Mouse (Mus musculus) heart, embryonic 16.5 days (tissue): ENCODE measurements around the gene Adrm1. TPM values are rescaled to one million over a fixed set of nuclear protein-coding genes. Genes with fewer than 3 reads are reported as not detected.
"Not testable (repeated sequence)": the region's sequence is repeated elsewhere in the genome, so short reads cannot be mapped to it uniquely, and the experiment has no call there.

Experiments
- ATAC-seq: fragments of 200-750 bp; cut with Nextera tagmentation; replicated peaks from 2 replicates; pipeline ENCODE4 v1.8.0; 2017; ENCODE audit warnings: moderate number of reproducible peaks; ENCODE audit not compliant: insufficient read depth, low FRiP score; ENCODE audit errors: extremely low read depth
- H3K27ac ChIP-seq: fragments of 300-500 bp; sonication (generic); 2 replicates; pipeline ENCODE4 v1.5.1; 2014; ENCODE audit warnings: mild to moderate bottlenecking, low read length, control low read depth, moderate library complexity
- H3K27me3 ChIP-seq: fragments of 300-500 bp; sonication (generic); 2 replicates; pipeline ENCODE4 v1.6.1; 2014; ENCODE audit warnings: low read length, mixed read lengths; ENCODE audit not compliant: control insufficient read depth, insufficient read depth
- H3K36me3 ChIP-seq: fragments of 300-500 bp; sonication (generic); 2 replicates; pipeline ENCODE4 v1.6.1; 2014; ENCODE audit not compliant: control insufficient read depth, insufficient read depth
- H3K4me1 ChIP-seq: fragments of 300-500 bp; sonication (generic); 2 replicates; pipeline ENCODE4 v1.6.1; 2014; ENCODE audit warnings: low read length, mixed read lengths; ENCODE audit not compliant: control insufficient read depth, insufficient read depth
- H3K4me2 ChIP-seq: fragments of 300-500 bp; sonication (generic); 2 replicates; pipeline ENCODE4 v1.6.1; 2014; ENCODE audit warnings: low read depth, mild to moderate bottlenecking, control low read depth, low read length
- H3K4me3 ChIP-seq: fragments of 300-500 bp; sonication (generic); 2 replicates; pipeline ENCODE4 v1.5.1; 2014; ENCODE audit warnings: mild to moderate bottlenecking, control low read depth, low read length
- H3K9ac ChIP-seq: fragments of 300-500 bp; sonication (generic); 2 replicates; pipeline ENCODE4 v1.6.1; 2014; ENCODE audit warnings: low read length, control low read depth
- H3K9me3 ChIP-seq: fragments of 300-500 bp; sonication (generic); replicated peaks from 2 replicates; pipeline ENCODE4 v1.6.1; 2016; ENCODE audit warnings: low read length; ENCODE audit not compliant: control insufficient read depth
- WGBS: fragments of 180-500 bp; shearing (Covaris S2); extraction: QIAGEN DNeasy Blood & Tissue Kit; methylation state at CpG from one replicate; pipeline ENCODE4 v1.1.7; 2014; 5-methylcytosine and 5-hydroxymethylcytosine counted together
- polyA plus RNA-seq: library from polyadenylated mRNA; unstranded; fragments of >200 nt; fragmentation: Nextera tagmentation; extraction: Ambion mirVana; gene quantifications from 2 replicates; pipeline ENCODE4 v1.2.1, GENCODE M21; 2015

Adrm1 gene
- polyA plus RNA-seq, 1 experiment from 2014 or later, result 133 TPM

- WGBS, result 66% methylated on average over 8 of the region's 8 CpGs
- peaks cover 15% of the 10 kb centered on the region for H3K4me1 ChIP-seq
- H3K4me3 ChIP-seq, ATAC-seq, H3K9ac ChIP-seq, H3K4me2 ChIP-seq, H3K27ac ChIP-seq, H3K9me3 ChIP-seq, H3K27me3 ChIP-seq: not testable (repeated sequence)
- peaks cover 44% of the 10 kb centered on the region for H3K36me3 ChIP-seq
Measured at GRCm38 (mm10) chr2:180173711-180174110, 2.4 kb downstream of the Adrm1 start.

- peaks cover 15% of the 10 kb centered on the region for H3K4me1 ChIP-seq
- no peak overlapping the region for H3K4me3 ChIP-seq
- no peak overlapping the region; the same call in 1 of the 2 replicates for H3K9ac ChIP-seq
- whole genome bisulfite sequencing, result 87% methylated on average over 5 of the region's 5 CpGs
- ATAC-seq, result no peak
- H3K27ac ChIP-seq, result no peak overlapping the region
- no peaks in the 10 kb centered on the region for H3K27me3 ChIP-seq
- no peak overlapping the region for H3K4me2 ChIP-seq
- peaks cover 48% of the 10 kb centered on the region for H3K36me3 ChIP-seq
- H3K9me3 ChIP-seq, result no peaks in the 10 kb centered on the region
Measured at GRCm38 (mm10) chr2:180174121-180174520, 2.8 kb downstream of the Adrm1 start.

GRCm38 (mm10) chr2:180175725-180176124, 4.4 kb downstream of the Adrm1 start:
- Histone ChIP-seq H3K4me2 (no peak overlapping the region), H3K27me3 (no peaks in the 10 kb centered on the region), H3K27ac (no peak overlapping the region), H3K9me3 (no peaks in the 10 kb centered on the region), H3K9ac (no peak overlapping the region), H3K4me1 (peaks cover 15% of the 10 kb centered on the region), H3K4me3 (no peak overlapping the region), H3K36me3 (peaks cover 56% of the 10 kb centered on the region)
- no peak for ATAC-seq
- 90% methylated on average over 7 of the region's 7 CpGs for WGBS

- Histone ChIP-seq H3K36me3 (peaks cover 42% of the 10 kb centered on the region), H3K4me3 (no peak overlapping the region), H3K4me1 (no peaks in the 10 kb centered on the region), H3K9me3 (no peaks in the 10 kb centered on the region), H3K27me3 (no peaks in the 10 kb centered on the region), H3K4me2 (no peak overlapping the region), H3K27ac (no peak overlapping the region), H3K9ac (no peak overlapping the region)
- WGBS, result 83% methylated on average over 9 of the region's 9 CpGs
- no peak for ATAC-seq
Measured at GRCm38 (mm10) chr2:180181542-180181941, 10.3 kb downstream of the Adrm1 start.

GRCm38 (mm10) chr2:180184011-180184751, 12.9 kb downstream of the Adrm1 start:
- Histone ChIP-seq H3K9me3 (no peaks in the 10 kb centered on the region), H3K9ac (no peak overlapping the region), H3K27ac (no peak overlapping the region), H3K4me1 (no peaks in the 10 kb centered on the region), H3K36me3 (peaks cover 17% of the 10 kb centered on the region), H3K4me2 (no peak overlapping the region), H3K27me3 (no peaks in the 10 kb centered on the region), H3K4me3 (no peak overlapping the region)
- ATAC-seq, result no peak
- WGBS, result 87% methylated on average over 24 of the region's 24 CpGs

GRCm38 (mm10) chr2:180184752-180185109, 13.4 kb downstream of the Adrm1 start:
- Histone ChIP-seq H3K27ac (no peak overlapping the region), H3K4me1 (no peaks in the 10 kb centered on the region), H3K4me2 (no peak overlapping the region), H3K36me3 (peaks cover 12% of the 10 kb centered on the region), H3K9me3 (no peaks in the 10 kb centered on the region), H3K9ac (no peak overlapping the region), H3K4me3 (no peak overlapping the region), H3K27me3 (no peaks in the 10 kb centered on the region)
- WGBS, result 84% methylated on average over 6 of the region's 6 CpGs
- no peak for ATAC-seq

GRCm38 (mm10) chr2:180185686-180186085, 14.4 kb downstream of the Adrm1 start:
- no peak for ATAC-seq
- Histone ChIP-seq H3K9me3 (no peaks in the 10 kb centered on the region), H3K4me3 (no peak overlapping the region), H3K27me3 (no peaks in the 10 kb centered on the region), H3K4me2 (no peak overlapping the region), H3K9ac (no peak overlapping the region), H3K27ac (no peak overlapping the region), H3K4me1 (no peaks in the 10 kb centered on the region), H3K36me3 (peaks cover 9% of the 10 kb centered on the region; the same call in 1 of the 2 replicates)
- 86% methylated on average over 14 of the region's 14 CpGs for WGBS

GRCm38 (mm10) chr2:180187362-180187761, 16.1 kb downstream of the Adrm1 start:
- ATAC-seq, result no peak
- H3K4me3 ChIP-seq, result no peak overlapping the region
- no peaks in the 10 kb centered on the region for H3K27me3 ChIP-seq
- H3K27ac ChIP-seq, result no peak overlapping the region
- no peaks in the 10 kb centered on the region for H3K9me3 ChIP-seq
- no peak overlapping the region for H3K4me2 ChIP-seq
- WGBS, result 88% methylated on average over 11 of the region's 11 CpGs
- H3K9ac ChIP-seq, result no peak overlapping the region
- H3K36me3 ChIP-seq, result peaks cover 6% of the 10 kb centered on the region; the same call in 1 of the 2 replicates
- no peaks in the 10 kb centered on the region for H3K4me1 ChIP-seq

GRCm38 (mm10) chr2:180196610-180197322, 25.5 kb downstream of the Adrm1 start:
- H3K27me3 ChIP-seq, result no peaks in the 10 kb centered on the region
- WGBS, result 70% methylated on average over 11 of the region's 12 CpGs
- H3K9me3 ChIP-seq, result no peaks in the 10 kb centered on the region
- H3K4me1 ChIP-seq, result no peaks in the 10 kb centered on the region
- ATAC-seq, result no peak
- no peak overlapping the region for H3K27ac ChIP-seq
- no peak overlapping the region for H3K9ac ChIP-seq
- H3K36me3 ChIP-seq, result peaks cover 12% of the 10 kb centered on the region
- H3K4me2 ChIP-seq, result no peak overlapping the region
- H3K4me3 ChIP-seq, result no peak overlapping the region
